Mouse (Mus musculus) olfactory bulb, adult 2 months (tissue): Measurements from ENCODE around the gene Lpcat2. TPM values are rescaled to one million over a fixed set of nuclear protein-coding genes. Genes with fewer than 3 reads are reported as not detected.

ENCODE experiments used
- H3K27ac ChIP-seq: fragments of 200-500 bp; 2 replicates; pipeline ENCODE4 v1.5.1; 2012; ENCODE audit warnings: low read depth, low read length; ENCODE audit not compliant: insufficient read depth
- H3K4me1 ChIP-seq: fragments of 200-500 bp; 2 replicates; pipeline ENCODE4 v1.6.1; 2012; ENCODE audit warnings: low read length; ENCODE audit not compliant: control insufficient read depth, insufficient read depth
- H3K4me3 ChIP-seq: fragments of 200-500 bp; 2 replicates; pipeline ENCODE4 v1.5.1; 2012; ENCODE audit warnings: mild to moderate bottlenecking, low read depth, low read length, moderate library complexity; ENCODE audit not compliant: insufficient read depth
- CTCF ChIP-seq: fragments of 200-500 bp; IDR thresholded peaks from 2 replicates; pipeline ENCODE4 v1.5.1; 2012; ENCODE audit warnings: low read depth, mild to moderate bottlenecking, low read length, moderate library complexity; ENCODE audit not compliant: insufficient read depth
- POLR2A ChIP-seq: fragments of 200-500 bp; IDR thresholded peaks from 2 replicates; pipeline ENCODE4 v1.6.1; 2012; ENCODE audit warnings: mild to moderate bottlenecking, low read depth, low read length, moderate library complexity; ENCODE audit not compliant: insufficient read depth
- WGBS: fragments of 180-500 bp; shearing (Covaris S2); methylation state at CpG from one replicate; pipeline ENCODE4 v1.1.7; 2018; 5-methylcytosine and 5-hydroxymethylcytosine counted together
- polyA plus RNA-seq: library from polyadenylated mRNA; stranded (reverse); fragments of >200 nt; gene quantifications from 2 replicates; pipeline ENCODE4 v1.2.4, GENCODE M21; 2012; ENCODE audit warnings: low replicate concordance; ENCODE audit not compliant: missing spikeins, insufficient read depth, insufficient read length

Lpcat2 gene
- polyA plus RNA-seq, 1 experiment: not detected

DNA sequence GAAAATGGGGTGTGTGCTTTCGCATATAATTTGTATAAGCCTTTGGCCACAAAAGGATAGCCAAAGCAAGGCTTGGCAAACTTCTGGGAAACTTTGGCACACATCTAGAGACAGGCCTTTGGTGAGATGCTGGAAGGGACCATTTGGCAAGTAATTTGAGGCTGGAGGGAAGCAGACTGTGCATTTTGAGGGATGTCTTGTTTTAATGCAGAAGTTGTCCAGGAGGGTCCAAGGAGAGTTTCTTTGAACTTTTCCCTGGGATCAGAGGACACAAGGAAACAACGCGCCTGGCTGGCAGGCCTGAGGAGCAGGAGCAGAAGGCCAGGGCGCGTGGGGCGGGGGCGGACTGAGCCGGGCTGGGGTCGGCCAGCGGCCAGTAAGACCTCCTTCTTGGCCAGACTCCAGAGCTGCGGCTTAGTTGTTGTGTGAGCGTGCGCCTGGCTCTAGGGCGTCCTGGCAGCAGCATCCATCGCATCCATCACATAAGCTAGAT lies 26.8 kb upstream of the Lpcat2 start:
- TF ChIP-seq POLR2A (no peak), CTCF (no peak)
- Histone ChIP-seq H3K27ac (no peak overlapping the region), H3K4me1 (peaks cover 8% of the 10 kb centered on the region), H3K4me3 (no peak overlapping the region)
- 29% methylated on average over 15 of the region's 15 CpGs for WGBS

DNA sequence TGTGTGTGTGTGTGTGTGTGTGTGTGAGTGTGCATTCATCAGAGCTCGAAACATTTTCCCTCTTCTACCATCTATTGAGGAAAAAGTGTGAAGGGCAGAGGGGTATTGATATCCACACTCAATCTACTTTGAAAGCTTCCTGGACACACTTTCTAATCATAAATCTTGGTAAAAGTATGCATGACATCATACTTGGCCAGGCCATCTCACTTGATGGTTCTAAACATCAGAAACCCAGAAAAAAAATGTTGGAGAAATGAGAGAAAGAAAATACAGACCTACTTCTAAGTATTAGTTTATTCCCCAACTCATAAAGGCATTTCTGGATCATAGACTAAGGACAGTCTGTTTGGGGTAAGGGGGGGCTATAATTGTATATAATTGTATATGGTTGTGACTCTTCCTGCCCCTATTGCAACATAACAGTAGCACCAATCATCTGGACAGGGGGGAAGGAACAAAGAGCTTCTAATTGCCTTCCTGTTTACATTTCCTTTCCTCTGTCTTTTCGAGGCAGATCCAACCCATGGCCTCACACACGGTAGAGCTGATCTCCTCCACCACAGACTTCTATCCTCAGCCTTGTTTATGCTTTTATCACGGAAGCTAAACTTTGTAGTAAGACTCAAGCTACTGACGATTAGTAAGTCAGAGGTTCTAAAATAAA lies 20.9 kb upstream of the Lpcat2 start:
- TF ChIP-seq POLR2A: no peak
- no peak for TF ChIP-seq CTCF
- Histone ChIP-seq H3K27ac (no peak overlapping the region), H3K4me3 (no peak overlapping the region), H3K4me1 (no peaks in the 10 kb centered on the region)
- 79% methylated on average over 5 of the region's 5 CpGs for WGBS

DNA sequence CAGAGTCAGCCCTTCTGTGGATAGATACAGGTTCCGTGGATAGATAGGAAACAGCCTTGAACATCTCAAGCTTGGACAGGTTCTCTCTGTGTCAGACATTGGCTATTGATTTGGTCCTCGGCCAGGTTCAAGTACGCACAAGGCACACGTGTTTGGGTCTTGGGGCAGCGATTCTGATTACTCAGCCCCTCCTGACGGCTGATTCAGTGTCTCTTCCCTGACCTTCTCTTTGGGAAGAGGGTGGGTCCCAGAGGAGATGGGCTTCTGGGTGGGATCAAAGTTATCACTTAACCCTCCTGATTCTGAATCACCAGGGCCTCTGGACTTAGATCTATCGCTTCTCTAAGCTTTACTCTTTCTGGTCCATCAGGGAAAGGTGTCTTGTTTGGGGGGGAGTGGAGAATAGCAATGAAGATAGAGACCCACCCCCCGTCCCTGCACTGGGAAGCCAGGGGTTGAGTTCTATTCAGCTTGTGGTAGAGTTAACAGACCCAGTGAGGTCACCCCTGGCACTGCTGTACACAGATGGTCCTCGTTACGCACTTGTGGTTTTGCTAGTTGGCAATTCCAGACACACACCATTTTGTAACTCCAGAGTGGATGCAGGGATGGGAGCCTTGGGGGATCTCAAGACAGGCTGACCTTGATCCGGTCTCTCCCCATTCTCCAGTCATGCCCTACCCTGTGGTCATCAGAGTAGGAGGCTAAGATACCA lies 20.2 kb upstream of the Lpcat2 start:
- H3K4me1 ChIP-seq: no peaks in the 10 kb centered on the region; the same call in 1 of the 2 replicates
- H3K27ac ChIP-seq: no peak overlapping the region
- TF ChIP-seq CTCF (no peak), POLR2A (no peak)
- no peak overlapping the region for H3K4me3 ChIP-seq
- 89% methylated on average over 11 of the region's 11 CpGs for WGBS

DNA sequence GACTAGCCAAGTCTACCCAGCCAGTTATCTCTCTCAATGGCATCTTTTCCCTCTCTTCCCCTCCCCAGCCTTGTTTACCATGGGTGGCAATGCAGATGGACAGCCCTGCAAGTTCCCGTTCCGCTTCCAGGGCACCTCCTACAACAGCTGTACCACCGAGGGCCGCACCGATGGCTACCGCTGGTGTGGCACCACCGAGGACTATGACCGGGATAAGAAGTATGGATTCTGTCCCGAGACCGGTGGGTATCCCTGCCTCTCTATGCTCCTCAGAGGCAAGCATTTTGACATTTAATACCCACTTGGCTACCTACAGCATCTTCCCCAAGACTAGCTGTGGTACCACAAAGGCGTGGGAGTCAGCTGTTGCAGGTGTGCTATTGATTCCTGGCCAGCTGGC lies 19.2 kb upstream of the Lpcat2 start:
- H3K27ac ChIP-seq: no peak overlapping the region
- no peaks in the 10 kb centered on the region; the same call in 1 of the 2 replicates for H3K4me1 ChIP-seq
- 94% methylated on average over 11 of the region's 11 CpGs for WGBS
- TF ChIP-seq POLR2A: no peak
- TF ChIP-seq CTCF: no peak
- no peak overlapping the region for H3K4me3 ChIP-seq

DNA sequence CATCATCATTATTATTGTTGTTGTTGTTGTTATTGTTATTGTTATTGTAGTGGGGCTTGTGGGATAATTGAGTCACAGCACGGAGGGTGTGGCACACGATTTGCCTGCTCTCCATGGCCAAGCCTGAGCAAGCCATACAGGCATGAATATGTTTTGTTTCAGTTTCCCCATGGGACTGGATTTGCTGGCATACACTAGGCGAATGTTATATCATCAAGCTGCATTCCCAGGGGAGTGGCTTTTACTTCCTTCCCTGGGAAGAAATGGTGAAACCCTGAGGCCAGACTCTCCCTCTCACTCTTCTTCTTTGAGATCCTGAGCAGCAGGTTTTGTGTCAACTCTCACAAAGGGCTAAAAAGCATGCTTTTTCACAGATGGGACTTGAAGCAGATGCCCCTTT lies 16.5 kb upstream of the Lpcat2 start:
- H3K4me1 ChIP-seq: no peaks in the 10 kb centered on the region; the same call in 1 of the 2 replicates
- WGBS: 87% methylated on average over 3 of the region's 3 CpGs
- H3K4me3 ChIP-seq: no peak overlapping the region
- TF ChIP-seq POLR2A: no peak
- no peak overlapping the region for H3K27ac ChIP-seq

DNA sequence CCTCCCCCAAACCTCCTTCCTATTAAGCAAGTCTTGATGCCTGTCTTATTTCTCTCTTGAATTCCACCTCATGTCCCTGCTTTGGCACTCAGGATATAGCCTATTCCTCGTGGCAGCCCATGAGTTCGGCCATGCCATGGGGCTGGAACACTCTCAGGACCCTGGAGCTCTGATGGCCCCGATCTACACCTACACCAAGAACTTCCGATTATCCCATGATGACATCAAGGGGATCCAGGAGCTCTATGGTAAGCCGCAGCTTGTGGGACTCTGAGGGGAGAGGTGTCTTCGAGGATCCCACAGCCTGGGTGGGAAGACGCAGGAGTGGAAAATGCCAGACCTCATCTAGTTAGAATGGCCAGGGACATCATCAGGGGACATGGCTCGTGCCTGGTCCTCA lies 16.0 kb upstream of the Lpcat2 start:
- no peak for TF ChIP-seq POLR2A
- TF ChIP-seq CTCF: no peak
- Histone ChIP-seq H3K27ac (no peak overlapping the region), H3K4me3 (no peak overlapping the region), H3K4me1 (no peaks in the 10 kb centered on the region; the same call in 1 of the 2 replicates)
- WGBS: 94% methylated on average over 8 of the region's 8 CpGs

DNA sequence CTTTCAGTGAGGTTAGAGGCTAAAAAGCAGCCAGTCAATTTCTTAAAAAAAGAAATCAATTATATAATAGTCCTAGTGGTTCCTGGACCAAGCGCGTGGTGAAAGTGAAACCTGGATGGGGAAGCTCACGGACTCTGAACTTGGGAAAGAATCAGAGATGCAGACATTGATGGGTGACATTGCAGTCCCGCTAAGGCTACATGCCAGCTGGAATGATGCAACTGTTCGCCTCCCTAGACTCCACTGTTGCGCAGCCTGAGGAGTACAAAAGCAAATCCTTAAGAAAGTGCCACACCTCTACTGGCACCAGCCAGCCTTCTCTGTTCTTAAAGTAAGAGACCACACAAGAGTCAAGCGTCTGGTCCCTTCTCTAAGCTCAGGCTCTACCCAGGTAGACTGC lies 15.3 kb upstream of the Lpcat2 start:
- 93% methylated on average over 7 of the region's 7 CpGs for WGBS
- TF ChIP-seq POLR2A (no peak), CTCF (no peak)
- no peak overlapping the region for H3K4me3 ChIP-seq
- H3K4me1 ChIP-seq: no peaks in the 10 kb centered on the region; the same call in 1 of the 2 replicates
- no peak overlapping the region for H3K27ac ChIP-seq

DNA sequence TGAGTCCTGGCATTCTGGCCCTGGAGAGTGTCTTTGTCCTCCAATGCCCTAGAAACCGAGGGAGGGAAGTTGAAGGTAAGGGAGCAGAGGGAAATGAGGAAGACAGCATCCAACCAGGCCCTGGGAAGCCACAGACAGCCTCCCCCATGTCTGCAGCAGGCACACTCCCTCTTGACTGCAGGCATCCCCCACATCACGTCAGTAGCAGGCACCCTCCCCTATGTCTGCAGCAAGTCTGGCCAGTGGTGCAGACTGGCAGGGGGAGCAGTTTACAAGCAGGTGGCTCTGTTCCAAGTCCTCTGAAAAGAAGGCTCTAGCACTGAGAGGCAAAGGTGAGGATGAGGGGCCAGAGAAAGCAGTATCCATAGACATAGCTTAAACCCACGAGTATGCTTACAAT lies 8.5 kb upstream of the Lpcat2 start:
- 32% methylated on average over 3 of the region's 3 CpGs for WGBS
- H3K4me3 ChIP-seq: no peak overlapping the region
- TF ChIP-seq POLR2A (no peak), CTCF (no peak)
- peaks cover 13% of the 10 kb centered on the region for H3K4me1 ChIP-seq
- H3K27ac ChIP-seq: no peak overlapping the region

DNA sequence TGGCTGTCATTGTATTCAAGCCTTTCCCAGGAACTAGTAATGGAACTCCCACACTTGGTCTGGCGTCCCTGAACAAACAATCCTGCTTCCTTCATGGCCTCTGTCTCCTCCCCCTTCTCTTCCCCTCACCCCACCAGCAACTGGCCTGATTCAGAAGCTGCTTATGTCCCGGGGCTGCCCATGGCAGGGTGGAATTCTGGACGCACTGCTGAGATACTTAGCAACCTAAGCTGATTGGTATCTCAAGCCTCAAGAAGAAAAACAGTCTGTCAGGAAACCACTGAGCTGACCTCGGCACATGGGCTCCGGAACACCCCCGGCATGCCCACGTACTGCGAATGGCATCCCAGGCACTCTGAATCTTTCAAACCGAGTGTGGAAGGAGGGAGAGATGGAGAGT lies 7.8 kb upstream of the Lpcat2 start:
- 53% methylated on average over 9 of the region's 9 CpGs for WGBS
- Histone ChIP-seq H3K27ac (no peak overlapping the region), H3K4me1 (peaks cover 13% of the 10 kb centered on the region), H3K4me3 (no peak overlapping the region)
- TF ChIP-seq POLR2A: no peak
- TF ChIP-seq CTCF: no peak
